In genomic region chr17:5406566-5406965, GRCm38 (mm10) we compare ENCODE assay signal across 11 mouse cellular contexts. TPM values are rescaled to one million over a fixed set of nuclear protein-coding genes. Genes with fewer than 3 reads are reported as not detected.
DNase-seq lines count a peak whose midpoint lies in the region; ATAC-seq lines count a peak whose summit lies in the region.
"Had no signal": no experiment of that assay in that cellular context is flagged by ENCODE, and none has a peak within 500 bp of the region (broad histone marks: within the 10 kb centered on the region; RNA-seq: fewer than 3 reads in every experiment).

No protein-coding gene starts in this region.

- peaks cover 3% of the 10 kb centered on the region; the same call in 1 of the 2 replicates for H3K27me3 ChIP-seq in midbrain, embryonic 16.5 days (ENCODE audit: control insufficient read depth, insufficient read depth, low read depth, low read length)
- peaks cover 13% of the 10 kb centered on the region for H3K27me3 ChIP-seq in midbrain, embryonic 15.5 days (replicated peaks)
- peaks cover 7% of the 10 kb centered on the region for H3K27me3 ChIP-seq in liver, embryonic 11.5 days (replicated peaks; ENCODE audit: control insufficient read depth, insufficient read depth, low read length)

- no peaks in the 10 kb centered on the region for H3K36me3 ChIP-seq in midbrain, embryonic 16.5 days (ENCODE audit: control insufficient read depth, insufficient read depth, low read length)
- no peaks in the 10 kb centered on the region for H3K36me3 ChIP-seq in midbrain, embryonic 15.5 days (replicated peaks)
- no peaks in the 10 kb centered on the region for H3K36me3 ChIP-seq in liver, embryonic 11.5 days (ENCODE audit: control insufficient read depth, insufficient read depth, low read length)

- peak overlapping the region; percentile 17; the same call in 1 of the 2 replicates for H3K4me2 ChIP-seq in midbrain, embryonic 16.5 days (ENCODE audit: low read length)
- H3K4me2 ChIP-seq in midbrain, embryonic 15.5 days = no peak overlapping the region
- H3K4me2 ChIP-seq in liver, embryonic 11.5 days = peak overlapping the region; percentile 48

- no peak overlapping the region for H3K4me3 ChIP-seq in midbrain, embryonic 16.5 days (ENCODE audit: low read depth, low read length)
- no peak overlapping the region for H3K4me3 ChIP-seq in midbrain, embryonic 15.5 days
- H3K4me3 ChIP-seq in liver, embryonic 11.5 days (ENCODE audit: low read depth, low read length) = no peak overlapping the region

- ATAC-seq in CD4-positive, CD25-positive, alpha-beta regulatory T cell, adult 4 months = no peak
- ATAC-seq in midbrain, embryonic 16.5 days = no peak
- ATAC-seq in midbrain, embryonic 15.5 days (replicated peaks) = no peak
- 0 out of 2 replicates have a peak, but pooled peaks have one; percentile 7 for ATAC-seq in liver, embryonic 11.5 days (replicated peaks; ENCODE audit: low FRiP score)
- ATAC-seq in megakaryocyte-erythroid progenitor cell, adult 5-6 weeks (replicated peaks; ENCODE audit: low FRiP score, low TSS enrichment, poor library complexity, severe bottlenecking) = no peak

- no peaks in the 10 kb centered on the region for H3K4me1 ChIP-seq in midbrain, embryonic 16.5 days (ENCODE audit: control insufficient read depth, insufficient read depth, low read length)
- peaks cover 8% of the 10 kb centered on the region for H3K4me1 ChIP-seq in midbrain, embryonic 15.5 days
- H3K4me1 ChIP-seq in liver, embryonic 11.5 days (replicated peaks; ENCODE audit: control insufficient read depth, insufficient read depth, low read length) = peaks cover 24% of the 10 kb centered on the region

- H3K9me3 ChIP-seq in midbrain, embryonic 16.5 days (replicated peaks; ENCODE audit: control insufficient read depth, low read length, poor library complexity, severe bottlenecking) = no peaks in the 10 kb centered on the region
- no peaks in the 10 kb centered on the region for H3K9me3 ChIP-seq in midbrain, embryonic 15.5 days
- H3K9me3 ChIP-seq in liver, embryonic 11.5 days (ENCODE audit: control insufficient read depth, low read length) = no peaks in the 10 kb centered on the region

- H3K27ac ChIP-seq in midbrain, embryonic 16.5 days (ENCODE audit: low read length) = no peak overlapping the region
- H3K27ac ChIP-seq in midbrain, embryonic 15.5 days = no peak overlapping the region
- H3K27ac ChIP-seq in liver, embryonic 11.5 days (ENCODE audit: low read depth, low read length) = peak overlapping the region; percentile 30; the same call in 1 of the 2 replicates

- H3K9ac ChIP-seq in midbrain, embryonic 16.5 days (ENCODE audit: low read depth, low read length) = no peak overlapping the region
- no peak overlapping the region for H3K9ac ChIP-seq in midbrain, embryonic 15.5 days
- no peak overlapping the region for H3K9ac ChIP-seq in liver, embryonic 11.5 days (ENCODE audit: low read depth, low read length)

- WGBS in midbrain, embryonic 16.5 days = 35% methylated on average over 10 of the region's 10 CpGs
- WGBS in midbrain, embryonic 15.5 days = 35% methylated on average over 10 of the region's 10 CpGs
- WGBS in liver, embryonic 11.5 days = 20% methylated on average over 10 of the region's 10 CpGs

- peak; percentile 23 for DNase-seq in CD4-positive, CD25-positive, alpha-beta regulatory T cell, adult 2 months (ENCODE audit: low read depth, low spot score)
- DNase-seq in liver, embryonic 11.5 days (ENCODE audit: low spot score) = peak; percentile 49
- DNase-seq in layer of hippocampus, adult 9-11 months = no peak
- no peak for DNase-seq in cerebellum, adult 9-11 months
- DNase-seq: adrenal gland, adult 2 months; cerebellum, postnatal 36 days had no signal

RNA-seq across cellular contexts. Expression of gene Ldhal6b, which starts 12.0 kb away (rescaled TPM):
- polyA plus RNA-seq in CD4-positive, CD25-positive, alpha-beta regulatory T cell, adult 4 months (2017; shearing (Covaris generic)) = not detected
- polyA plus RNA-seq in midbrain, embryonic 16.5 days (2015; fragmentation: Nextera tagmentation; extraction: Ambion mirVana) = 0.25 TPM in 1 of 2 replicates, not detected in the other
- polyA plus RNA-seq in midbrain, embryonic 15.5 days (2015; fragmentation: Nextera tagmentation; extraction: Ambion mirVana) = not detected in 2 replicates
- 0.12 TPM in 1 of 2 replicates, not detected in the other for polyA plus RNA-seq in liver, embryonic 11.5 days (2014; fragmentation: Nextera tagmentation; extraction: Ambion mirVana)
- total RNA-seq in megakaryocyte-erythroid progenitor cell, adult 5-6 weeks (2014; fragmentation: Nextera tagmentation) = 3.8 TPM in 1 of 2 replicates, not detected in the other
- 1.0 and 1.4 TPM in 2 replicates for total RNA-seq in megakaryocyte-erythroid progenitor cell, adult 5-6 weeks (2017)
- polyA plus RNA-seq: stomach, embryonic 16.5 days had no signal

RNA-seq across cellular contexts. Expression of gene Tmem242, which starts 33.5 kb away (rescaled TPM):
- polyA plus RNA-seq in CD4-positive, CD25-positive, alpha-beta regulatory T cell, adult 4 months (2017; shearing (Covaris generic)) = 10 to 100 TPM; 44.8 to 56.7 TPM
- 96.3 and 109 TPM in 2 replicates for polyA plus RNA-seq in midbrain, embryonic 16.5 days (2015; fragmentation: Nextera tagmentation; extraction: Ambion mirVana)
- 93.6 and 96.3 TPM in 2 replicates for polyA plus RNA-seq in midbrain, embryonic 15.5 days (2015; fragmentation: Nextera tagmentation; extraction: Ambion mirVana)
- polyA plus RNA-seq in liver, embryonic 11.5 days (2014; fragmentation: Nextera tagmentation; extraction: Ambion mirVana) = 96.1 and 100 TPM in 2 replicates
- 39.4 and 43.1 TPM in 2 replicates for total RNA-seq in megakaryocyte-erythroid progenitor cell, adult 5-6 weeks (2014; fragmentation: Nextera tagmentation)
- total RNA-seq in megakaryocyte-erythroid progenitor cell, adult 5-6 weeks (2017) = 31.2 and 34.8 TPM in 2 replicates

Comparison
In these comparisons a context has a peak if more than half of its experiments do, and no peak if none do; other contexts are left out.
1. DNase-seq: peak in CD4-positive, CD25-positive, alpha-beta regulatory T cell, adult 2 months (single experiment) and liver, embryonic 11.5 days (single experiment); none in layer of hippocampus, adult 9-11 months (single experiment) and cerebellum, adult 9-11 months (single experiment).